Mouse (Mus musculus) Muller cell, postnatal 12 days (primary cell): ENCODE data around the gene Wdr19.

ENCODE experiments used
- DNase-seq: peaks from one replicate; pipeline ENCODE4 v3.0.0-alpha.2; 2015; ENCODE audit errors: inconsistent ontology term

The Wdr19 gene

DNA sequence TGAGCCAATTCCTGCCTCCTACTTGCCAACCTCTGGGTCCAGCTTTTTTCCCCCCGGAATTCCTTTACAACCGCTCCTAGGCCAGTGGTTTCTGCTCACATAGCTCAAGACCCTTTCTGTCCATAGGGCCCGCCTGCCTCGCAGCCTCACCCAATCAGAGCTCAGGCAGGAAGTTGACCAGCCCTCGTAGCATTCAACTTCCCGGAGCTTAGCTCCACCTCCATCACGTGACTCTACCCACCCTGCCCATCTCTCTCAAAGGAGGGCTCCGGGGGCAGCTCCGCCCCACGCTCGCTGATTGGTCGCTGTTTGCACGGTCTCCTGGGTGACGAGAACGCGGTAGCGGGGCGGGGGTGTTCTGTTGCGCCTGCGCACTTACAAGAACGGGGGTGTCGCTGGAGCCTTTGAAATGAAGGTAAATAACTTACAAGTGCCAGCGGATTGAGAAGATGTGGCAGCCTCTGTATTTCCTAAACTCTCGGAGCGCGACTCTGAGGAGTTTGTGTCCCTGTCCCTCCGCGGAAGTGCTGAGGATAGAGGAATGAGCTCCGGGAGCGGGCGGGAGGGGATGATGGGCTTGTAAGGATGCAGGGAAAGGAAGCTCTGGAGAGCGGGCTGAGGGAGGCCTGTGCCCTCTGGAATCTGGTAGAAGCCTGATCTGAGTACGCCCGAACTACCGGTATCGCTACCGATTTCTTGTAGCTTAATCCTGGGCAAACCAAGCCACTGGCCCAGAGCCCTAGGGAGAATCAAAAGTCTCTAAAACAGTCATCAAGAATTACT is at the start of gene Wdr19:
TSS of gene Wdr19 (plus strand) at position 351 of the 783 bp plus-strand sequence.
- DNase-seq: peak; percentile 99

DNA sequence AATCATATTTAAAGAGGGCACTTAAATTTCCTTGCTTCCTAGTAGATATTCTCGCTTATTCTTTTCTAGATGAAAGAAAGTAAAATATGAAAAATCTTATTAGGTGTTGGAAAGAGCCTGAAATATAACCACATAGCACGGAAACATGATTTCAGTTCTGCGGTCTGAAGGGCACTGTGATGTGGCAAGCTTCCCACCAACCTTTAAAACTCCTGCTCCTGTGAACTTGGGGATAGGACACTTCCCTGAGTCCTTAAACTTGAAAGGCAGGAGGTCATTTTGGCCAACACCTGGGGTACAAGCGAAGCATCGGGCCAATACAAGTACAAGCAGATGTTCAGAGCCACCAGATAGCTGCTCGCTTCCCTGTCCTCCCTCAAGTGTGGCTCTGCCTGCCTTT is 49.8 kb upstream of the Wdr19 start:
- no peak for DNase-seq

DNA sequence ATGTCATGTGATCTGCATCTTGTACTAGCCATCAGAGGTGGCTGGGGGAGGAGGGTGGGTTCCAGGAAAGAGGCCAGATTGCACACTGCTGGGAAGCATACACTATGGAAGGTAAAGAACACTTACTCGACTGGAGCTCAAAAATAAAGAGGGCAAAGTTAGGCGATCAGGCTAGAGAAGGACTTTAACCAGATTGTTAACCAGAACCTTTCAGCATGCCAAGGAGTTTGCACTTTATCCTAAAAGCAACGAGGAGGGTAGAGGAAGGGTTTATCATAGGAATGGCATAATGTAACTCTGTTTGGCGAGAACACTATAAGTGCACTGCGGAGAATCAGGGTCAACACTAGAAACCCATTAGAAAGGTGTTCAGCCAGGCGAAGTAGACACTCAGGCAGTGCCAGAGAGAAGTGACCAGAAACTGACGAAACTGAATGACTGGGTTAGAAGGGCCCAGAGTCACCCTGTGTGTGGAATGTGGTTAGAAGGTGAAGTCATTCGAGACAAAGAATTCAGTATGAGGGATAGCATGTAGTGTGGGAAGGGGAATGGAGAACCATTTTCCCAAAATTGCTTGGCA is 49.0 kb upstream of the Wdr19 start:
- DNase-seq: no peak

DNA sequence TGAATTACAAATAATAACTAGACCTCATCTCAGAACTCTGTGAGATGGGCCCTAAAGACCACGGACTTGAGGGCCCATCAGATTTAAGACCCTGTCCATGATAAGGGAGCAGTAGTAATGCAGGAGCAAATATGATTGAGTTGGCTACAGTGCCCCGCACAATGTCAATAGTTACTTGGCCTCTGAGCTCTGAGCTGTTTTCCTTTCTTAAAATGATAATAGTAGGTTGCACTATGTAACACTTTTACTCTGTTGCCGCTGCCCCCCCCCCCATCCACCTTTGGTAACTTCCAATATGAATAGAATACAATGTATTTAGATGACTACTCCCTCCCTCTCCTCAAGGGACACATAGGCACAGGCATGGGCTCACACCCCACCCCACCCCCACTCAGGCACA is 48.2 kb upstream of the Wdr19 start:
- no peak for DNase-seq

DNA sequence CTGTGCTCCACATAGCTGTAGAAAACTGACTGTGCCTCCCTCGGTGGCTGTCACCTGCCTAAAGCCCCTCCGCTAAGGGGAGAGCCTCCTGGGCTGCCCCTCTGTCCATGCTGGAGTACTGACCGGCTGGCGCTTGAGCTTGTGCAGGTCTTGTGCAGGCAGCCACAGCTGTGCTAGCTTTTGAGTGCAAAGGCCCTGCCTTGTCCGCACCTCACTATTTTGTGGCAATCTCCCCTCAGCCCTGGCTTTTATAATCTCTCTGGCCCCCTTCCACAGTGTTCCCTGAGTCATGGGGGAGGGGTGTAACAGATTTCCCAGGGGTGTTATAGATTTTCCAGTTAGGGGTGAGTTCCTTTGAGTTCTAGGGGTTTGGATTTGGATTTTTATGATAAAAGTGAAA is 47.7 kb upstream of the Wdr19 start:
- DNase-seq: no peak

DNA sequence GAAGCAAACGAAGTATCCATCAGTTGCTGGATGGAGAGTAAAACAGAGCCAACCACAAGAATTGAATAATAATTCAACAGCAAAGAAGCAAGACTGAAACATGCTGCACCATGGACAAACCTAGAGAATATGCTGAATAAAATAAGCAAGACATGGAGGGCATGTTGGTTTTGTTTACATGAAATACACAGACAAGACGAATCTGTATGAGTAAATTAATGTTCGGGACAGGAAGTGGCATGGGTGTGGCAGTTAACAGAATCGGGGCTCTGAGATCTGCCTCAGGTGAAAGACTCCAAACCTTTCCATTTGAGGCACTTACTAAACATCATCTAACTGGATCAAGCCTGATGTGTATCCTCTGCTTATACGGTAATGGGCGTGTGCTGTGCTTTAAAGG is 45.2 kb upstream of the Wdr19 start:
- DNase-seq: no peak

DNA sequence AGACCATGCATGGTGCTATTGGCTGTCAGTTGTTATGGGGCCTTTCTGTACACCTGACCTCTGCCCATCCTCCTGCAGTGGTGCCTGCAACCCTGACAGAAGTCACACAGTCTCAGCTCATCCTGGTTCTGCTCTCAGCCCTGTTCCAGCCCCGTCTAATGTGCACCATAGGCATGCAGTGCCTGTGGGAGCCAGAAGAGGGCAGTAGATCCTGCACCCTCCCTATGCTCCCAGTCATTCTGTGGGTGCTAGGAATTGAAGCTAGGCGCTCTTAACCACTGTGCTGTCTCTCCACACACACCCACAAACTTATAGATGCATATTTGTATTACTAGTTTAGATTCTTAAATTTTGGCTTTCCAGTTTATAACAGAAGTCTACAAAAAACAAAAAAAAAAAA is 42.6 kb upstream of the Wdr19 start:
- no peak for DNase-seq

DNA sequence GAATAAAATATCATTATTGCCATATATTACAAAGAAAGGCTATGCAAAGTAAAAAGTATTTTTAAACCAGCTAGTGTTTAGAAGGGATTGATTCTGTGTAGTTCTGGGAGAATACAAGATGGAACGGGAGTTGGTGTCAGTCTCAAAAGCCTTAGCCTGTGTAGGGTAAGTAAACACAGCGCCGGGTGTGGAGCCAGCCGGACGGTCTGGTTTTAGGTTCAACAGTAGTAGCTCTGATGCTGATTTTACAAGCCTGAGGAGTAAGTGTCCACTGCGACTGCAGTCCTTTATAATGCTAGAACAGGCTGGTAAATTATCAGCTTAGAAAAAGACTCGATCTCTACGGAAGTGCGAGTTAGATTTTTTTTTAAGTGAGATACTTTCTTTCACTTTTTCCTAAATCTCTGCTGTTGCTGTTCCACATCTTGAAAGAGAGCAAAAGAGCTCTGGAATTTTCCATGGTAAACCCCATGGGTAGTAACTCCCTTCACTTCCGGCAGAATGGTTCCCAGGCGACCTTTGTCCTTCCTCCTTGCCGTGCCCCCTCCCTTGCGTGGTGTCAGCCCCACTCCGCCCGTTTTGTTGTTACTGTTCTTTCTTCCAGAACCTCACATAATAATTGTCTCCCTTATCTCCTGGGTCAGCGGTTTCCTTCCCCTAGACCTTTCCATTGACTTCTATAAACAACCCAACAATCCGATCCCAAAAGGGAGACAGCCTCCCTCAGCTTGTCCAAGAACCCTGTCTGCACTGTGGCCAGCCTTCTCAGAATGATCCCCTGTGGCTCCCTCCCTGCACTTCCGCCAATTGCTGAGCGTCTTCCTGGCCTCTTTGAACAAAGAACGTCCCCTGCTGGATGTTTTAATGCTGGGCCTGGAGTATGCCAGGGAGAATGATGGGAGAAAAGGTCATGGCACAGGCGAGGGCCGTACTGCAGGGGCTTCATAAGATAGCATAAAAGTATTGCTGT is 41.8 kb upstream of the Wdr19 start:
- no peak for DNase-seq

DNA sequence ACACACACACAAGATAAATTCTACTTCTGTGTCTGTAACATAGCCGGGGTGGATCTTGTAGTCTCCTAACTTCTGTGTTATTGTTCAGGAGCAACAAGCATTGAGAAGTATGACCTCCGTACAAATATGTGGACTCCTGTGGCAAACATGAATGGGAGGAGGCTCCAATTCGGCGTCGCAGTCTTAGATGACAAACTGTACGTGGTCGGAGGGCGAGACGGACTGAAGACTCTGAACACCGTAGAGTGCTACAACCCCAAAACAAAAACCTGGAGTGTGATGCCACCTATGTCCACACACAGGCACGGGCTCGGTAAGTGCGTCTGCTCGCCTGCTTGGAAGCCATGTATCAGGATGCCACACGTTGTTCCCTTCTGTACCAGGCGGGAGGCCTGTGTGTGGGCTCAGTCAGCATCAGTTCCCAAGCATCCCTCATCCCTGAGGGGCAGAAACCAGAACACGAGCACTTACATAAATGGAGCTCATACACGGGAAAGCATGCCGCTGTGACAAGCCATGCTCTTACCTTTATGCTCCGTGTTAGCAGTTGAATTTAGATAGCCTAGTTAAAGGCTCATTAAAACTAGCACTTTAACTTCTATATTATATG is 40.7 kb upstream of the Wdr19 start:
- DNase-seq: no peak

DNA sequence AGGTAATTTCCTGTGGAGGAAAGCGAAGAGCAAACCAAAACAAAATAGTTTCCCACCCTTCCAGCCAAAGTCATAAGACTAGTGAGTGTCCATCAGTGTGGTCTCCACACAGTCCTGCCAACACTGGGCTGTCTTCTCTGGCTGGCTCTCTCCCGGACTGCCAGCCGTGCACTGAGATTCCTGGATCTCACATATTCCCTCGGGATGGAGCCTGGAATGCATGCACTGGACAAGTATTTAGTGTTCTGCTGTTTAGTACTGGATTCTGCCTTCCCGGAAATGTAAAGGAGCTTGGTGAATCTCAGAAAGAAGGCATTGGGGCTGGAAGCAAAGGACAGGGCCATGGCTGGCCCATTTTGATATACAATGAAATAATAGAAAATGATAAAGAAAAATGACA is 36.5 kb upstream of the Wdr19 start:
- DNase-seq: no peak

DNA sequence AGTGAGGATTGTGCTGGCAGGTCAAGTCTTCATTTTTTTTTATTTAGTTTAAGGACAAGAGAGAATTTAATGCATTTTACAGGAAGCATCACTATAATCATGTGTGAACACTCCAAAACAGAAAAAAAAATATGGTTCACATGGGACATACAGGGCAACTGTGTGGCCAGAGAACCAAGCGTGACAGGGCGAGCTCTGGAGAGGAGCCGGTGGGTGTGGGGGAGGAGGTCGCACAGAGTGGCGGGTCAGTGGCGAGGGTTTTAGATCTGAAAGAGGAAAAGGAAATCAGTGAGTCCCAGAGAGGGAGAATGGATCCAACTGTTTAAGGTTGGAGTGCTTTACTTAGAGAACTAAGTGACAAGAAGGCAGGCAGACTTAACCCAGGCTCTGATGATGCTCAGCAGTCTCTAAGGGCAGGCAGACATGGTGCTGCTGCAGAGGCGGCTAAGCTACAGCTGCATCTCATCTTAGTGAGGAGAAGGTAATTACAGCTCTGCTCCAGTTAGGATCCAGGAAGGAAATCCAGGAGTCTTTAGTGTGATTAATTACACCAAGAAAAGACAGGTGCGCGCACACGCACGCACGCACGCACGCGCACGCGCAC is 35.9 kb upstream of the Wdr19 start:
- no peak for DNase-seq

DNA sequence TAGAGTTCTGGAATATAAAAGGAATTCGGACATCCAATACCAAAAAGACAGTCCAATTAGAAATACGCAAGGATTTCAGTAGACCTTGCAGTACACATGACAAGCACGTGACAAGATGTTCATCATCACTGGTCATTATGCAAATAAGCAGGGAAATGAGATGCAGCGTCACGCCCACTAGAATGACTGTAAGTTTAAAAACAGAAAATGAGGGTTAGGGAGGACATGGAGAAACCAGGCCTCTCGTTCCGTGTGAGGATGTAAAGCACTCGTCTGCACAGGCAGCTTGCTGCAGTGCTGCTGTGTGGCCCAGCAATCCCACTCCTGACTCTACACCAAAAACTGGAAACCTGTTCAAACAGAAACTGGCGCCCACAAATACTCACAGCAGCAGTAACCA is 29.3 kb upstream of the Wdr19 start:
- DNase-seq: no peak

DNA sequence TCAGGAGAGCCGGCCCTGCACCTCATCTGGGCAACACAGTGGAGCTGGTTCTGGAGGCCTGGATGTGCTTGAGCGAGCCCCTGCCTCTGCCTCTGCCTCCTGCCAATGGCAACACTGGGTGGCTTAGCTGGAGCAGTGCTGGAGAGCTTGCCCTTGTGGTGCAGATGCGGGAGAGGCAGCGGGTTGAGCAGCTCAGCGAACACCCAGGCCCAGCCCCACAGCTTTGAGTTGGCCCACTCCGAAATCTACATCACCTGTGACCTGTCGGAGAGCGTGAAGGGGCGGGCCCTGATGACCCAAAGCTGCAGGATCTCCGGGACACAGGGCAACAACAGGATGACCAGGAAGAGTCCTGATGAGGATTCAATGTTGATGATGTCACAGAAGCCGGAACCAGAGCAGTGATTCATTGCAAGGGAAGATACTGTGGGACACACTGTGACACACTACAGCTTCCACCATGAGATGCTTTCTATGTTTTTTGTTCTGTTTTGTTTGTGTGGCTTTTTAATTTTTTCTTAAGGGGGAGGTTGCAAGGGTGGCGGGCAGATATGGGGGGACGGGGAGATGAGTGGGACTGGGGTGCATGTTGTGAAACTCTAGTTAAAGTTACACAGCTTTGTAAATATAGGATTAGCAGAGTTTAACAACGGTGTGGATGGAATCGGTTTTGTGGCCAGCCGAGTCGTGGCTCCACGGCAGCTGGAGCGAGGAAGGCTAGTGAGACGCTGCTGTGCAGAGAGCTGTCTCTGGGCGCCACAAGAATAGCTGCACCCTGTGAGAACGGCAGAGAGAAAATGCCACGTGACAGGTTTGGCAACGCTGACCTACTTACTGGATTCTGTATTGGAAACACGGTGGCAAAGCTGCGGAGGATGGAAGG is 24.2 kb upstream of the Wdr19 start:
- DNase-seq: peak; percentile 22

DNA sequence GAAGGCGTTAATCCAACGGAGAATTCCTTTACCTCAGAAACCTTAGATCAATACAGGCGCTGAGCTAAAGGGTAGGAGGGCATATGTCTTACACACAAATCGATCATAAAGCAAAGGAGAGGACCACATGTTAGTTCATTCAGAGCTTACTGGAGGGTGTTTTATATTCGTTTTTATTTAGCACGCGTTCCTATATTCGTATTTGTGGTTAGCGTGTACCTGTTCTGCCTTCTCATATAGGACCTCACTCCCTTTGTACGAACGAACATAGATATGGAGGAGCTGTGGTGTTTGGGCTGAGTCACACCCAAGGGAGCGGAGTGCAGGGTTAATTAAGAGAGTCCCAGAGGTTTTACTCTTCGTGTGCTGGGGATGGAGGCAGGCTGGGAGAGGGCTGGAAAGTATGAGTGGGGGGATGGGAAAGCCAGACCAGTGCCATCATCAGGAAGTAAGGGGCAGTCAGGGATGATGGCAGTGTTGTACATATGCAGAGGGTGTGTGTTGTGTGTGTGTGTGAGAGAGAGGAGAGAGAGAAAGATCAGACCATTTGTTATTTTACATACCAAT is 23.5 kb upstream of the Wdr19 start:
- peak; percentile 58 for DNase-seq

DNA sequence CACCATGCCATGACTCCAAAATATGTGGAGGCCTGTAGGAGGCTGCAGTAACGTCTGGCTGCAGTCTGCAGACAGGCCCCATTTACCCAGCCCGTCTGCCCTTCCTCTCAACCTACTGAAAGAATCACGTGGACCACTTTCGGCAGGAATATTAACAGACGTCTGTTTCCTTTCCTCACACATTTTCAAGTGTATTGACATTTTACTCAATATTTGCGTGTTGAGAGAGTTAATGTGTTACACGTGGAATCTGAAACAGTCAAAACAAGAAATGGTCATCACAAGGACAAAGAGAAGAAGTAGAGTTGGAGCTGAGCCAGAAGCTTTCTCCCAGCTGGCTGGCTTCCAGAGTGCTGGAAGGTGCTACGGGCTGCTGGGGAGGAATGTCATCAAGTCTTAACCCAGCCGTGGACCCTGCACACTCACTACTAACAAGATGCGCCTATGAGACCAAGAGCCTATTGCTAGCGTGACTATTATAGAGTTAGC is 22.4 kb upstream of the Wdr19 start:
- DNase-seq: no peak

DNA sequence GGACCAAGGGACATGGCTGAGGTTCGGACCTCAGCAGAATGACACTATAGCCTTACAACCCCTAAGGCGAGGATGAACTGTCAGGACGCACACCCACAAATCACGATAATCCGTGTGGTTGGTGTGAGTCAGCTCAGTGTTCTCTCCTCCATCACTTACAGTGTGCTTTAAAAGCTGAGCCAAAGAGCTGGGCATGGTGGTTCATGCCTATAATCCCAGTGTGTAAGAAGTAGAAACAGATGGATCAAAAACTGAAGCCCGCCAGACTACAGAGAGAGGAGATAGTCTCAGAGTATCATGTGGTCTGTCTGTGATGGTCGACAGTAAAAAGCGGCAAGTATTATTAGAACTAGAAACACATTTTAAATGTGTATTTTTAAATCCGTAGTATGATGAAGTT is 21.0 kb upstream of the Wdr19 start:
- no peak for DNase-seq

DNA sequence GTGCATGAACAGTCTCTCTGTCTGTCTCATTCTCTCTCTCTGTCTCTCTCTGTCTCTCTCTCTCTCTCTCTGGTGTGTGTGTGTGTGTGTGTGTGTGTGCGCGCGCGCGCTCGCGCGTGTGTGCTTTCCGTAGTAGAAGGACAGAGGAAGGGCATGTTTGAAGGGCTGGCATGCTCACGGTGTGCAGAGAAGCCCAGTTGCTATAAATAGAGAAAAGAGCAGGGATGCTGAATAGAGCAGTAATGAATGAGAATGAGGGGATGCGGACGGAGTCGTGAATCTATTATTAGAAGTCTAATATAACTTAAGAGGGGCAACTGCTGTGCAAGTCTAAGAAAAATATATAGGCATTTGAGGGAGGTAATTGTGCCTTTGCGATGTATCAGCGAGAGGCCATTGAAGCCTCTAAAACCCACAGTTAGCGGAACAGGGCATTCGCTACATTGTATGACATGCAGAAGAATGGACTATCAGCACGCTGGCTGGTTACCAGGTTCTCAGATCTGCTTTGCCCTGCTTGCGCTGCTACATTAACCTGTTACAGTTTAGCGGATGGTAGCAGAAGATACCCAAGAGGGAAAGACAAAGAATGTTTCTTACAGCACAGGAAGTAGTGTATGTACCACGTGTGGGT is 18.2 kb upstream of the Wdr19 start:
- DNase-seq: no peak

DNA sequence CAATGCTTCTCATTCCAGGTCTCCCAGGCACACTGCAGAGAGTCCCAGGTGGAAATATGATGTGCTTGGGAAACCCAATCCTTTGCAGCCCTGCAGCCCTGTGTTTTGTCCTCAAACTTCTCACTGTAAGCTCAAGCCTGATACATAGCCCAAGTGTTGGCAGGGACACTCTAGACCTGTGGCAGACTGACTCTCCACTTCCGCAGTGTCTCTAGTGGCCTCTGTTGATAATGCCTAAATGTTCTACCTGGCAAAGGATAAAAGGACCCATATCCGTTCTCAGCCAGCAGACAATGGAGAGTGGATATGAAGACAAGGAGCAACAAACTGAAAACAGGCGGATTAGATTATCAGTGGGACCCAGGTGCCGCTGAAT is 17.7 kb upstream of the Wdr19 start:
- DNase-seq: no peak

DNA sequence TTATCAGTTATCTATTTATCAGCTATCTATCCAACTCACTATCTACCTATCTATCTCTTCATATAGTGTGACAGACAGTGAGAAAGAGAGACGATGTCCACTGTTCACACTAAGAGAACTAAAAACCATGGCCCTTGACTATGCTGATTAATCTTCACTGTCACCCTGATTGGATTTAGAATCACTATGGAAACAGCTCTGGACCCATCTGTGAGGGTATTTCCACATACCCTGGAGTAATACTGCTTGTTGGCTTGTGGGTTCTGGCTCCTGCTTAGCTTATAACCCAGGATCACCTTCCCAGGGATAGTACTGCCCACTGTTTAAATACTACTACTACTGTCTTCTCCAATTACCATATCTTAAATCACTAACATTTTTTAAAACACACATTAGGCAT is 17.2 kb upstream of the Wdr19 start:
- DNase-seq: no peak

DNA sequence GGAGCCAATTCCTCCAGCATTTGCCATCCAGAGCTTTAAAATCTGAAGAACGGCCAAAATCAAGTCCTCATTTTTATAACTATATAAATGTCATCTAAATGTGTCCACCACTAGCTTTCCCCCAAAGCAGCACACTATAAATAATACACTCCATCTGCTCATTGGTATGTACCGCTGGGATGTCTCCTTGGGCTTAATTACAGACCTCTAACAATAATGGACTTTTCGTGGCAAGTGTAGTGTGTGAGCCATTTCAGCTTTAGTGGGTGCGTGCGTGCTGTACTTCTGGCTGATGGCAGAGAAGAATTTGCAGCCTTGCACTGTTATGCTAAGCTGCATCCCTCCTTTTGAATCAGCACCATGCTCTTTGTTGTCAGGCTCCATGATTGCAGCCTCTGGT is 7.9 kb upstream of the Wdr19 start:
- no peak for DNase-seq
